Mouse (Mus musculus) CH12.LX (cell line): Measurements from ENCODE around the gene Scrn1.

Experiments used
- CTCF ChIP-seq, 2 experiments: IDR thresholded peaks in 1 of 2; conservative IDR thresholded peaks in 1 of 2; 2 replicates each; pipeline ENCODE4 v1.5.1; 2011 to 2012; ENCODE audit warnings: low read depth in 2 of 2, low read length in 2 of 2, improper control_type of control experiment in 1 of 2, inconsistent platforms in 1 of 2, mild to moderate bottlenecking in 1 of 2, moderate library complexity in 1 of 2
- E2F4 ChIP-seq: IDR thresholded peaks from 2 replicates; pipeline ENCODE4 v1.6.1; 2011; ENCODE audit warnings: low read depth, low read length, improper control_type of control experiment; ENCODE audit not compliant: insufficient replicate concordance
- KAT2A ChIP-seq: IDR thresholded peaks from 2 replicates; pipeline ENCODE4 v1.6.1; 2012; ENCODE audit warnings: low read length, improper control_type of control experiment, inconsistent platforms; ENCODE audit not compliant: insufficient replicate concordance
- POLR2A ChIP-seq: IDR thresholded peaks from 2 replicates; pipeline ENCODE4 v1.6.1; 2011; ENCODE audit warnings: low read depth, mild to moderate bottlenecking, improper control_type of control experiment, low read length
- TCF12 ChIP-seq: IDR thresholded peaks from 2 replicates; pipeline ENCODE4 v1.6.1; 2014; ENCODE audit warnings: low read depth, mild to moderate bottlenecking, inconsistent platforms, low read length, improper control_type of control experiment
- UBTF ChIP-seq: IDR thresholded peaks from 2 replicates; pipeline ENCODE4 v1.6.1; 2012; ENCODE audit warnings: low read depth, mild to moderate bottlenecking, inconsistent platforms, low read length, improper control_type of control experiment, moderate library complexity
- ZNF384 ChIP-seq: IDR thresholded peaks from 2 replicates; pipeline ENCODE4 v1.6.1; 2012; ENCODE audit warnings: low read depth, low read length, improper control_type of control experiment, inconsistent platforms

- no peak for TF ChIP-seq CTCF (conservative IDR thresholded peaks at IDR 0.05 in 1 of 2, IDR thresholded peaks at IDR 0.05 in 1 of 2; ENCODE audit: low read depth in 2 of 2, low read length in 2 of 2)
- no peak for TF ChIP-seq TCF12
- no peak for TF ChIP-seq POLR2A
- TF ChIP-seq UBTF = no peak
- no peak for TF ChIP-seq ZNF384
- TF ChIP-seq KAT2A = no peak
- no peak for TF ChIP-seq E2F4
Observed at GRCm38 (mm10) chr6:54597711-54598110, 31.4 kb upstream of the Scrn1 start.
